Mouse (Mus musculus): Measurements from ENCODE around the gene Rnf182.

DNA sequence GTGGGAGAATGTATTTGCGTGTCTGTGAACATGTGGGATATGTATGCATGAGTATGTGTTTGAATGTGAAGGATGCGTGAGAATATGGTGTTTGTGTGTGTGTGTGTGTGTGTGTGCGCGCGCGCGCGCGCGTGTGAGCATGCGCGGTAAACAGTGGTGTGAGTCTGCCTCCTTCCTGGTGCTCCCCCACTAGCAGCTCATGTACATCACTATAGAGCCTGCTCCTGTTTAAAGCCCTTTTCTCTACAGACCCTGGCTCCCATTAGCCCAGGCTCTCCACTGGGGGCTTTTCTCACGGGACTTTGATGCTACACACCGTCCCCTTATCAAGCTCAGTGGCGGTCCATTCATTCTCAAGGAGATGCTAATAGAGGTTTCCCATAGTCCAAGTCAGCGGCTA, 32.5 kb upstream of the Rnf182 start:
- no peak for TF ChIP-seq CTCF (IDR thresholded peaks at IDR 0.05; ENCODE audit: low read depth)
- no peak for TF ChIP-seq EP300 (IDR thresholded peaks at IDR 0.05; ENCODE audit: low read depth)

Data from liver, postnatal 0 days (tissue).